Mouse (Mus musculus): ENCODE results near the gene Cmtm4. TPM values are rescaled to one million over a fixed set of nuclear protein-coding genes. Genes with fewer than 3 reads are reported as not detected.

Gene Cmtm4
- polyA plus RNA-seq, 1 experiment, result 1.2 TPM

DNA sequence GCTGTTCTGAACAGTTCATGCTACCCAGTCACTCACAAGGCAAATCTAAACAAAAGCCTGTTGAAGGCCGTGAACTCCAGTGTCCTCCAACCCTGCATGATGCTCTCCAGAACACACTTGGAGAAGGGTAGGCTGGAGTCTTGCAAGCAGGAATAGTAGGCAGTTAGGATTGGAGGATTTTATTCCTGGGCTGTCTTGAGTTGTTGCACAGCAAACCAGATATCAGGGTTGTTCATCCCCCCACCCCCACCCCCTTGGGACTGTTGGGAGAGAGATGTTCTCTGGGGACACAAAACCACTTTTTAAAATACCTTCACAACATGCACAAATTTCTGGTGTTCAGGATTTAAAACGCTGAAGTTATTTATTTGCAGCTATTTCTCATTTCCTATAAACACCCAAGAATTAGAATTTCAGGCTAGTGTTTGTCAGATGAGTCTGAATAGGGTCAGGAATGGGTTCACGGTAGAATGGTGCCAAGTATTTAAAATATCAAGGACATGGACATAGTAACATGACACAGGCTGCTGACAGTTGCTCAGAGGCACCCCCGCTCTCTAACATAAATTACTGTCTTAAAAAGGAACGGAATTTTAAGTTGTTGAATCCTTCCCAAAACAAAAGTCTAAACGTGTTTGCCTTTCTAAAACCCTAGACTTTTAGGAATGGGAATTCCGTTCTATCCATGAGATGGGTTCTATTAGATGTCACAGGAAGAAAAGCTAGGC is 17.4 kb upstream of the Cmtm4 start:
- Histone ChIP-seq H3K9me3 (0 out of 2 replicates have a peak, but pooled peaks cover 7% of the 10 kb centered on the region), H3K36me3 (replicated peaks; ENCODE audit: low read length) (peaks cover 20% of the 10 kb centered on the region), H3K4me1 (peaks cover 14% of the 10 kb centered on the region), H3K4me3 (replicated peaks) (no peak overlapping the region), H3K27me3 (replicated peaks) (peaks cover 22% of the 10 kb centered on the region)
- no peak for TF ChIP-seq FLI1 (IDR thresholded peaks at IDR 0.05; ENCODE audit: low read length)
- TF ChIP-seq GATA1 (IDR thresholded peaks at IDR 0.05; ENCODE audit: borderline replicate concordance, low read length), result no peak

DNA sequence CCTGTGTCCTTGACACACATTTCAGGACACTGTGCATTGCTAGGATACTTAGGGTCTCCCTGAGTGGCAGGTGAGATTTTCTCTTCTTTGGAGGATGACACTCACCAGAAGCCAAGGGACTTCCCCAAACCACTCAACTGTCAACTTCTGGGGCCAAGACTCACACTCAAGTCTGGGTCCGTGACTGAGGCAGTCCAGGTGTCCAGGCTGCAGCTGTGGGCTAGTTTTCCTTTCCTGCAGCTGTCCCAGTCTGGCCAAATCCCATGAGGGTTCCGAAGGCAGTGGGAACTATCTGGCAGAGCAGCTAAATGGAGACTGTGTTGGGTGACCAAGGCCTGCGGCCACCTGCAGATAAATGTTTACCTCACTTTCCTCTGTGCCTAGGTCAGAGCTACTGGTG is 16.4 kb upstream of the Cmtm4 start:
- Histone ChIP-seq H3K4me1 (peaks cover 14% of the 10 kb centered on the region), H3K36me3 (replicated peaks; ENCODE audit: low read length) (peaks cover 10% of the 10 kb centered on the region), H3K9me3 (0 out of 2 replicates have a peak, but pooled peaks cover 7% of the 10 kb centered on the region), H3K27me3 (replicated peaks) (peaks cover 25% of the 10 kb centered on the region), H3K4me3 (replicated peaks) (no peak overlapping the region)
- no peak for TF ChIP-seq GATA1 (IDR thresholded peaks at IDR 0.05; ENCODE audit: borderline replicate concordance, low read length)
- TF ChIP-seq FLI1 (IDR thresholded peaks at IDR 0.05; ENCODE audit: low read length), result no peak

DNA sequence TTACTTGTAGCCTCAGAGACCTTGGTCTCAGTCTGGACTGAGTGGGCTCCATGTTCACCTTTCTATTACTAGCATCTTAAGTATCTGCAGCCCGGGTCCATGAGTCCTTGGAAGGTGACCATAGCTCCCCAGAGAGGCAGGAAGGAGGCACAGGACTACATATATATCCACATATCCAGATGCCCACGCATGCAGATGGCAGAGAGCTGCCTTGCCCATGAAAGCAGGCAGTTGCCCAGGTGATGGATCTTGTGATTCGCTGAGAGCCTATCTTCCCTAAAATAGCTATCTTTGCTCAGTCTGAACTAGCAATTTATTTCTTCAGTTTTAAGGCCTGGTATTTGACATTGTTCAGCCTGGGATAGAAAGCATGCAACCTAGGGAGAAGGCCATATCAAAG is 15.9 kb upstream of the Cmtm4 start:
- H3K9me3 ChIP-seq, result 0 out of 2 replicates have a peak, but pooled peaks cover 7% of the 10 kb centered on the region
- no peak overlapping the region for H3K4me3 ChIP-seq (replicated peaks)
- H3K27me3 ChIP-seq (replicated peaks), result peaks cover 28% of the 10 kb centered on the region
- TF ChIP-seq FLI1 (IDR thresholded peaks at IDR 0.05; ENCODE audit: low read length) (no peak), GATA1 (IDR thresholded peaks at IDR 0.05; ENCODE audit: borderline replicate concordance, low read length) (no peak)
- H3K4me1 ChIP-seq, result peaks cover 14% of the 10 kb centered on the region
- H3K36me3 ChIP-seq (replicated peaks; ENCODE audit: low read length), result peaks cover 10% of the 10 kb centered on the region

DNA sequence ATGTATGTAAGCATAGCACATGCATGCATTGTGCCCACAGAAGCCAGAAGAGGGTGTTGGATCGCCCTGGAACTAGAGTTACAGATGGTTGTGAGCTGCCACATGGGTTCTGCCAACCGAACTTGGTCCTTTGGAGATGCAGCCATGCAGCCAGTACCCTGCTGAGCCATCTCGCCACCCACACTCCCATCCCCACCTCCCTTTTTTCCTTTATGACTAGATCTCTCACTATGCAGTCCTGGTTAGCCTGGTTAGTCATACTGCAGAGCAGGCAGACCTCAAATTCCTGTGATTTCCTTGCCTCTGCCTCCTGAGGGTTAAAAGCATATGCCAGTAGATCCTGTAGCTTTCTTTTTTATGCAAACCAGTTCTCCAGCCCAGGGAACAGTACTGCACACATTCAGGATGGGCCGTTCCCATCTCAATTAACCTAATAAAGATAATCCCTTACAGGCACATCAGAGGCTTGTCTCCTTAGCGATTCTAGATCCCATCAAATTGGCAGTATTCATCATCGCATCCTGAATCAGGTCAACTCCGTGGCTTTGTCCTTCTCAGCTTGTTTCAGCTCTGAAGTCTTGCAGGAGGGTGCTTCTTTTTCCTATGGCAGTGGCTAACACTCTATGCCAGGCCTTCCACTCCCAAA is 15.1 kb upstream of the Cmtm4 start:
- H3K36me3 ChIP-seq (replicated peaks; ENCODE audit: low read length), result peaks cover 8% of the 10 kb centered on the region
- H3K4me1 ChIP-seq, result peaks cover 14% of the 10 kb centered on the region
- H3K4me3 ChIP-seq (replicated peaks), result no peak overlapping the region
- 0 out of 2 replicates have a peak, but pooled peaks cover 7% of the 10 kb centered on the region for H3K9me3 ChIP-seq
- no peak for TF ChIP-seq FLI1 (IDR thresholded peaks at IDR 0.05; ENCODE audit: low read length)
- no peak for TF ChIP-seq GATA1 (IDR thresholded peaks at IDR 0.05; ENCODE audit: borderline replicate concordance, low read length)
- peaks cover 31% of the 10 kb centered on the region for H3K27me3 ChIP-seq (replicated peaks)

DNA sequence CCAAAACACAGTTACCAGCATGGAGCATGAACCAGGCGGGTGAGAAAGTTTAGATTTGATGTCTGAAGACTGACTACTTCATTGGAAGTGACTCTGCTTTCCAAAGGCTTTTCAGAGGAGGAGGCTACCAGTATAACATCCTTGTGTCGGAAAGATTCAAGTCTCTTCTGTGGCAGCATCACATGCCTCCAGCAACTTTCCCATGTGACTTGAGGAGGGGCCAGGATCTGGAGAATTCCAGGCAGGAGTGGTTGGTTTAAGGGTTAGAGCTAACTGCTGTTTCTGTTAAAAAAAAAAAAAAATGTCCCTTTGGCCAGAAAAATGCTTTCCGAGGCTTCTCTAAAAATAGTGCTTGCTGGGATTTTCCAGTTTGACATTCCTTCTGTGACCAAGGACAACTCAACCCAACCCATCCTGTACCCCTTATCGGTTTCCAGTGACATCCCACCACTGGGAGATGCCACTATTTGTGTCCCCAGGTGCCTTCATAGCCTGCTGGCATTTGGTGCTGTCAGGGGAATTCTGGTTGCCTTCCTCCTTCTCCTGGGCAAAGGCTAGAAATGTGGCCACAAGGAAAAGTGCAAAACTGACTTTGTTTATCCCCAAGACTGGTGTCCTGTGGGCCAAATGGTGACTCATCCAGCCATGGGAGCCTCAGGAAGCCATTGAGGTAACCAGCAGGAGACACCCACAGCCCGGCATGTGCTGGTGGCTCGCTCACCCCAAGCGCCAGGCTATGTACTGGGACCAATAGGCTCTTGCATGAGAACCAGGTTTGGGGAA is 12.9 kb upstream of the Cmtm4 start:
- peaks cover 6% of the 10 kb centered on the region for H3K4me1 ChIP-seq
- H3K4me3 ChIP-seq (replicated peaks), result no peak overlapping the region
- peaks cover 39% of the 10 kb centered on the region for H3K27me3 ChIP-seq (replicated peaks)
- no peaks in the 10 kb centered on the region for H3K36me3 ChIP-seq (replicated peaks; ENCODE audit: low read length)
- TF ChIP-seq FLI1 (IDR thresholded peaks at IDR 0.05; ENCODE audit: low read length) (no peak), GATA1 (IDR thresholded peaks at IDR 0.05; ENCODE audit: borderline replicate concordance, low read length) (no peak)
- H3K9me3 ChIP-seq, result 0 out of 2 replicates have a peak, but pooled peaks cover 9% of the 10 kb centered on the region

DNA sequence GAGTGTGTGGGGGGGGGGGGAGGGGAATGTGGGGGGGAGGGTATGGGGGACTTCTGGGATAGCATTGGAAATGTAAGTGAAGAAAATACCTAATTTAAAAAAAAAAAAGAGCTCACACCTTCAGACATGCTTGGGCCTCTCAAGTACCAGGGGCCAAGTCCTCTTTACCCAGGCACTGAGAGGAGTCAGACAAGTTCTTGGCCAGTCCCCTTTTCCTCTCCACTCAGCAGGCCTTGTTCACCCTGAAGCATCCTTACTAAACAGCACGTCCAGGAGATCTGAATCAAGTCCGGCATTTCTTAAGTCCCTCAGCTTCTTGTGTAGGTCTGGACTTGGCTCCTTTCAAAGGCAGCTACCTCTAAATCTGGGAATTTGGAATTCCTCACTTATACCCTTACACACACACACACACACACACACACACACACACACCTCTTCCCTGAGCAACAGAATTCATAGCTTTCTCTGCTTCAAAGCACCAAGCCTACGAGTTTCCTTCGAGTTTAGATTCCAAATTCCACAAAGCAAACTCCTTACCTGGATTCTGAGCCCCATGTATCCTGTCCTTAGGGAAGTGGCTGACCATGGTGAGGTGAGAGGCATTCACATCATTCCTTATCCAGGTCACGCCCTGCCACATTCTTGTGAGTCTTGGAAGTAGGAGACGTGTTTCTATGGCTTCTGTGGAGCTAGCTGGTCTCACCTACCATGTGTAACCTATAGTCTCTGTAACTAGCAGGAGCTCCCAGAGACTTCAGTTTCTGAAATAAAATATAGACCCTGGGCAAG is 10.9 kb upstream of the Cmtm4 start:
- Histone ChIP-seq H3K4me1 (peaks cover 5% of the 10 kb centered on the region), H3K9me3 (0 out of 2 replicates have a peak, but pooled peaks cover 10% of the 10 kb centered on the region), H3K36me3 (replicated peaks; ENCODE audit: low read length) (no peaks in the 10 kb centered on the region), H3K27me3 (replicated peaks) (peaks cover 39% of the 10 kb centered on the region), H3K4me3 (replicated peaks) (no peak overlapping the region)
- TF ChIP-seq GATA1 (IDR thresholded peaks at IDR 0.05; ENCODE audit: borderline replicate concordance, low read length) (no peak), FLI1 (IDR thresholded peaks at IDR 0.05; ENCODE audit: low read length) (no peak)

DNA sequence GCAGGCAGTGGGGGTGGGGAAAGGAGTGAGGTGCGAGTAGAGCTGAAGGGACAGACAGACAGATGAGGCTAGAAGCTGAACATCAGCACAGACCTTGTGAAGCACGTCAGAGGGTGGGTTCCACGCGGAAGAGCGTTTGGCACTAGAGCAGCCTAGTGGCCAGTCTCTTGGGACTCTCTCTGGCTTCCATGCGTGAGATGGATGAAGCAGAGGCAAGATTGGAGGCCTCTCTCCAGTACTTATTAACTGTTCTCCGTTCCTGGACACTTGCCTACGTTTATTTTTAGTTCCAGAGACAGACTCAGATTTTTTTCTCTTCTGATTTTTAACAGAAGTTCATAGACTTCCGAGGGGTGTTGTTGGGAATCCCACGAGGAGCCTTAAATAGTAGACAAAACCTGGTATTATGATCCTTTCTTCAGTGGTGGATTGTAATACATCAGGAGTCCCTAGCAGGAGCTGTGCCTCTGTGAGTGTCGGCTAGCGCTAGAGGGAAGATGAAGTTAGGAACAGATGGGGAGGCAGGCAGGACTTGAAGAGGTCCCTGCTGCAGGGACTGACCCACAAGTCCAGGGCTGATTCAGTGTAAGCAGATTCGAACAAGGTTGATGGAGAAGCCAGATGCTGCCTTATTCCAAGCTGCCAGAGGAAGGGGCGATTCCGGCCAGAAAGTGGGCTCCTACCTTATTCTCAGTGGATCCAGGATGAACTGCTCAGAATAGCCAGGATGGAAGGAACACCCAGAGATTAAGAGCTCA is 10.0 kb upstream of the Cmtm4 start:
- TF ChIP-seq FLI1 (IDR thresholded peaks at IDR 0.05; ENCODE audit: low read length) (no peak), GATA1 (IDR thresholded peaks at IDR 0.05; ENCODE audit: borderline replicate concordance, low read length) (no peak)
- no peak overlapping the region for H3K4me3 ChIP-seq (replicated peaks)
- H3K27me3 ChIP-seq (replicated peaks), result peaks cover 36% of the 10 kb centered on the region
- H3K4me1 ChIP-seq, result peaks cover 5% of the 10 kb centered on the region
- H3K9me3 ChIP-seq, result 0 out of 2 replicates have a peak, but pooled peaks cover 10% of the 10 kb centered on the region
- no peaks in the 10 kb centered on the region for H3K36me3 ChIP-seq (replicated peaks; ENCODE audit: low read length)

DNA sequence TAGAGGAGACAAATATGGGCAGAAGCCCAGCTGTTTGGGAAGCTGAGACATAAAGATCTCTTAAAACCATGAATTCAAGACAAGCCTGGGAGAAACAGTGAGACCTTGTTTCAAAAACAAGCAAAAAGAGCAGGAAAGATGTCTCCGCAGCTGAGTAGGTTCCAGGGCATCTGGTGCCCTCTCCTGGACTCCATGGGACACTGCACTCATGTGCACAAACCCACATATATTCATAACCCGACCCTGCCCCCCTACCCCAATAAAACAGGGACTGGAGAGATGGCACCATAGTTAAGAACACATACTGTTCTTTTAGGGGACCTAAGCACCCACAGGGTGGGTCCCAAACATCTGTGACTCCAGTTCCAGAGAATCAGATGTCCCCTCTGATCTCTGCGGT is 8.0 kb upstream of the Cmtm4 start:
- H3K4me1 ChIP-seq, result peaks cover 1% of the 10 kb centered on the region
- TF ChIP-seq GATA1 (IDR thresholded peaks at IDR 0.05; ENCODE audit: borderline replicate concordance, low read length) (no peak), FLI1 (IDR thresholded peaks at IDR 0.05; ENCODE audit: low read length) (no peak)

More for the DNA sequence above, 8.0 kb upstream of the Cmtm4 start:
- Histone ChIP-seq H3K9me3 (peaks cover 6% of the 10 kb centered on the region), H3K4me3 (replicated peaks) (no peak overlapping the region), H3K27me3 (replicated peaks) (peaks cover 25% of the 10 kb centered on the region), H3K36me3 (replicated peaks; ENCODE audit: low read length) (no peaks in the 10 kb centered on the region)

All from megakaryocyte, embryonic 14.5 days (primary cell).